Mouse (Mus musculus): ENCODE data around the gene Gpr132. TPM values are rescaled to one million over a fixed set of nuclear protein-coding genes. Genes with fewer than 3 reads are reported as not detected.

The Gpr132 gene
- total and polyA plus RNA-seq, 3 experiments, result 5.4 to 6.5 TPM; not detected in 1

DNA sequence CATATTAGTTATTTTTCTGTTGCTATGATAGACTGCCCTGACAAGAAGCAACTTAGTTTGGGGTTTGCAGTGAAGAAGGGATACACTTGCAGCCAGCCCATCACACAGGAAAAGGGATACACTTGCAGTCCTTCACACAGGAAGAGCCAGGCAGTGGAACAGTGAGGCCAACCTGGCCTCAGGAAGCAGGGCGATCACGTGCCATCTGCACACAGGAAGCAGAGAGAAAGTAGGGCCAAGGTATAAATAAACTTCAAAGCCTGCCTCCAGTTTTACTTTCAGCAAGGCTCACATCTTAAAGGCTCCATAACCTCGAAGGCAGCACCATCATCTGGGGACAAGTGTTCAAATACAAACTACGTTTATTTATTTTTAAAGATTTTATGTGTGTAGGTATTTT is 44.8 kb downstream of the Gpr132 start:
- H3K9me3 ChIP-seq (replicated peaks; ENCODE audit: insufficient read depth, low read length), result no peaks in the 10 kb centered on the region
- no peak overlapping the region for H3K9ac ChIP-seq (ENCODE audit: control insufficient read depth, low read depth, low read length, poor library complexity, severe bottlenecking)
- H3K27me3 ChIP-seq (ENCODE audit: control insufficient read depth in 1 of 2, insufficient read depth in 2 of 2, low read length in 2 of 2), result no peaks in the 10 kb centered on the region
- H3K79me2 ChIP-seq (ENCODE audit: control insufficient read depth, insufficient read depth, low read length, poor library complexity), result peaks cover 77% of the 10 kb centered on the region
- H3K4me1 ChIP-seq (ENCODE audit: control insufficient read depth in 1 of 2, insufficient read depth in 2 of 2, low read length in 2 of 2), result peaks cover 31 to 49% of the 10 kb centered on the region in 2 experiments
- no peak for DNase-seq (ENCODE audit: low read depth, low spot score)
- H3K36me3 ChIP-seq (ENCODE audit: control insufficient read depth in 1 of 2, insufficient read depth in 2 of 2, low read length in 2 of 2), result peaks cover 63 to 67% of the 10 kb centered on the region in 2 experiments
- no peak overlapping the region for H3K4me3 ChIP-seq (ENCODE audit: control insufficient read depth in 1 of 2, insufficient read depth in 1 of 2, low read depth in 2 of 2, low read length in 2 of 2)
- no peak overlapping the region for H3K27ac ChIP-seq (ENCODE audit: control insufficient read depth, low read depth, low read length)
- TF ChIP-seq USF2 (IDR thresholded peaks at IDR 0.05; ENCODE audit: borderline replicate concordance in 1 of 2, insufficient read depth in 1 of 2, low read depth in 1 of 2, low read length in 2 of 2), result no peak
- TF ChIP-seq ELF1 (IDR thresholded peaks at IDR 0.05; ENCODE audit: low read depth, low read length), result no peak
- no peak for TF ChIP-seq MYB (IDR thresholded peaks at IDR 0.05; ENCODE audit: low read depth, low read length)
- no peak for TF ChIP-seq MXI1 (IDR thresholded peaks at IDR 0.05; ENCODE audit: low read depth, low read length)
- TF ChIP-seq SIN3A (IDR thresholded peaks at IDR 0.05; ENCODE audit: low read length), result no peak
- no peak for TF ChIP-seq GATA1 (IDR thresholded peaks at IDR 0.05; ENCODE audit: low read depth, low read length)
- TF ChIP-seq CHD1 (IDR thresholded peaks at IDR 0.05; ENCODE audit: low read depth, low read length), result no peak
- no peak for TF ChIP-seq ETS1 (IDR thresholded peaks at IDR 0.05; ENCODE audit: low read depth, low read length)
- no peak for TF ChIP-seq TBP (IDR thresholded peaks at IDR 0.05; ENCODE audit: low read depth, low read length)
- TF ChIP-seq MYC (IDR thresholded peaks at IDR 0.05; ENCODE audit: low read depth, low read length), result no peak
- no peak for TF ChIP-seq MAX (IDR thresholded peaks at IDR 0.05; ENCODE audit: low read length)

DNA sequence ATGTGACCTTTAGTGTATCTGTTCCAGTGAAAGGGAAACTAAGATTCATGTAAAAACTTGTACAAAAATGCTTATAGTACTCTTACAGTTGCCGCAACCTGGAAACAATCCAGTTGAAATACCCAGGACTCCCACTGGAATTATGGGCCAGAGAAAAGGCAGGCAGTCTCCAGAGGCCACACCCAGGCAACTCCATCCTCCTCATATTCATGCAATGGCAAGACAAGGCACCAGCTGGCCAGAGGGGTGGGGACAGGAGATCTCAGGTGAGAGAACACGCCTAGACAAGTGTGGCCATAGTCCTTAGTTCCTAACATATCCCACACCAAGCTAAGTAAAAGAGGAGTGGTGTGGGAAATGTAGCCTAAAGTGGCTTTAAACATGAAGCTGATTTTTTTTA is 45.4 kb downstream of the Gpr132 start:
- Histone ChIP-seq H3K4me1 (ENCODE audit: control insufficient read depth in 1 of 2, insufficient read depth in 2 of 2, low read length in 2 of 2) (peaks cover 28 to 43% of the 10 kb centered on the region in 2 experiments), H3K27ac (ENCODE audit: control insufficient read depth, low read depth, low read length) (no peak overlapping the region), H3K9me3 (replicated peaks; ENCODE audit: insufficient read depth, low read length) (no peaks in the 10 kb centered on the region), H3K27me3 (ENCODE audit: control insufficient read depth in 1 of 2, insufficient read depth in 2 of 2, low read length in 2 of 2) (no peaks in the 10 kb centered on the region), H3K79me2 (ENCODE audit: control insufficient read depth, insufficient read depth, low read length, poor library complexity) (peaks cover 71% of the 10 kb centered on the region), H3K36me3 (ENCODE audit: control insufficient read depth in 1 of 2, insufficient read depth in 2 of 2, low read length in 2 of 2) (peaks cover 58 to 65% of the 10 kb centered on the region in 2 experiments), H3K4me3 (ENCODE audit: control insufficient read depth in 1 of 2, insufficient read depth in 1 of 2, low read depth in 2 of 2, low read length in 2 of 2) (no peak overlapping the region), H3K9ac (ENCODE audit: control insufficient read depth, low read depth, low read length, poor library complexity, severe bottlenecking) (no peak overlapping the region)
- peak; percentile 29 for DNase-seq (ENCODE audit: low read depth, low spot score)
- TF ChIP-seq MXI1 (IDR thresholded peaks at IDR 0.05; ENCODE audit: low read depth, low read length), result no peak
- TF ChIP-seq ZKSCAN1 (IDR thresholded peaks at IDR 0.05; ENCODE audit: low read depth, low read length), result no peak
- TF ChIP-seq MYB (IDR thresholded peaks at IDR 0.05; ENCODE audit: low read depth, low read length), result no peak
- TF ChIP-seq MAX (IDR thresholded peaks at IDR 0.05; ENCODE audit: low read length), result no peak
- TF ChIP-seq CTCF (IDR thresholded peaks at IDR 0.05 in 2 of 3, conservative IDR thresholded peaks at IDR 0.05 in 1 of 3; ENCODE audit: control insufficient read depth in 1 of 3, insufficient read depth in 1 of 3, low read depth in 2 of 3, low read length in 3 of 3, poor library complexity in 1 of 3, severe bottlenecking in 1 of 3), result no peak
- TF ChIP-seq ZC3H11A (IDR thresholded peaks at IDR 0.05; ENCODE audit: low read depth, low read length), result no peak
- no peak for TF ChIP-seq USF2 (IDR thresholded peaks at IDR 0.05; ENCODE audit: borderline replicate concordance in 1 of 2, insufficient read depth in 1 of 2, low read depth in 1 of 2, low read length in 2 of 2)
- TF ChIP-seq TCF12 (IDR thresholded peaks at IDR 0.05; ENCODE audit: low read depth, low read length), result no peak
- TF ChIP-seq RCOR1 (IDR thresholded peaks at IDR 0.05; ENCODE audit: low read depth, low read length), result no peak
- no peak for TF ChIP-seq MEF2A (IDR thresholded peaks at IDR 0.05; ENCODE audit: extremely low read depth, insufficient replicate concordance, low read depth, low read length, poor library complexity, severe bottlenecking)
- no peak for TF ChIP-seq POLR2A (IDR thresholded peaks at IDR 0.05; ENCODE audit: control insufficient read depth in 1 of 2, insufficient read depth in 1 of 2, low read depth in 1 of 2, low read length in 2 of 2, poor library complexity in 1 of 2)
- TF ChIP-seq ZMIZ1 (IDR thresholded peaks at IDR 0.05; ENCODE audit: low read depth, low read length), result no peak

All from MEL (cell line).